22 mouse cellular contexts compared by ENCODE assay signal in the genomic region with DNA sequence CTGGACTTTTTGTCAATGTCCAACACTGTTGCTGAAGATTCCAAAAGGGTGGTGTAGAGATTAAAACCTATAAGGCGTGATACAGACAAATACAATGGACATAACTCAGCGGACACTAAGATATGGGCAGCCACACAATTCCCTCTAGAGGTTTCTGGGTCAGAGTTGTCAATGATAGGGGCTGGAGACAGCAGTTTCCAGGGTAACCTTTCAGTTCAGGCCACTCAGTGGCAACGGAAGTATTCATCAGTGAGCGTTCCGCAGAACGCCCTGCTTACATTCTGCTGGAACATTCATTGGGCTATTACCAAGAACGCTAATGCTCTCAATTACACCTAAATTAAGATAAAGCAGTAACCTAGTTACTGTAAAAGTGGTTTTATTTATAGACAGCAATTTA.
DNase-seq lines count a peak whose midpoint lies in the region; ATAC-seq lines count a peak whose summit lies in the region.
"Had no signal": no experiment of that assay in that cellular context is flagged by ENCODE, and none has a peak within 500 bp of the region (broad histone marks: within the 10 kb centered on the region; RNA-seq: fewer than 3 reads in every experiment).

No protein-coding gene starts in this region.

- H3K36me3 ChIP-seq in embryonic facial prominence, embryonic 14.5 days (ENCODE audit: control insufficient read depth, insufficient read depth, low read length): no peaks in the 10 kb centered on the region
- no peaks in the 10 kb centered on the region for H3K36me3 ChIP-seq in embryonic facial prominence, embryonic 10.5 days (replicated peaks)
- no peaks in the 10 kb centered on the region for H3K36me3 ChIP-seq in heart, embryonic 11.5 days (ENCODE audit: control insufficient read depth, insufficient read depth, low read length)
- H3K36me3 ChIP-seq in midbrain, embryonic 14.5 days (ENCODE audit: control insufficient read depth, insufficient read depth, low read length): no peaks in the 10 kb centered on the region
- no peaks in the 10 kb centered on the region for H3K36me3 ChIP-seq in midbrain, embryonic 13.5 days
- H3K36me3 ChIP-seq: heart, embryonic 15.5 days; midbrain, embryonic 15.5 days had no signal

- H3K4me1 ChIP-seq in embryonic facial prominence, embryonic 14.5 days (ENCODE audit: control insufficient read depth, insufficient read depth, low read length): no peaks in the 10 kb centered on the region
- peaks cover 12% of the 10 kb centered on the region for H3K4me1 ChIP-seq in embryonic facial prominence, embryonic 10.5 days
- H3K4me1 ChIP-seq in heart, embryonic 11.5 days (ENCODE audit: control insufficient read depth, insufficient read depth, low read length): no peaks in the 10 kb centered on the region
- H3K4me1 ChIP-seq in midbrain, embryonic 14.5 days (ENCODE audit: control insufficient read depth, insufficient read depth, low read length): 0 out of 2 replicates have a peak, but pooled peaks cover 8% of the 10 kb centered on the region
- H3K4me1 ChIP-seq in midbrain, embryonic 13.5 days (replicated peaks): peaks cover 14% of the 10 kb centered on the region
- H3K4me1 ChIP-seq: heart, embryonic 15.5 days had no signal

- H3K9ac ChIP-seq in embryonic facial prominence, embryonic 14.5 days (ENCODE audit: low read depth, low read length): no peak overlapping the region
- H3K9ac ChIP-seq in heart, embryonic 11.5 days (ENCODE audit: low read depth, low read length): no peak overlapping the region
- H3K9ac ChIP-seq in midbrain, embryonic 14.5 days (replicated peaks; ENCODE audit: low read length): no peak overlapping the region
- no peak overlapping the region for H3K9ac ChIP-seq in midbrain, embryonic 13.5 days (replicated peaks)
- H3K9ac ChIP-seq: heart, embryonic 15.5 days; midbrain, embryonic 15.5 days had no signal

- H3K27ac ChIP-seq in embryonic facial prominence, embryonic 14.5 days (replicated peaks; ENCODE audit: low read depth, low read length): no peak overlapping the region
- no peak overlapping the region for H3K27ac ChIP-seq in embryonic facial prominence, embryonic 10.5 days (replicated peaks)
- no peak overlapping the region for H3K27ac ChIP-seq in heart, embryonic 11.5 days (ENCODE audit: low read depth, low read length)
- H3K27ac ChIP-seq in midbrain, embryonic 14.5 days (replicated peaks; ENCODE audit: low read depth, low read length): no peak overlapping the region
- no peak overlapping the region for H3K27ac ChIP-seq in midbrain, embryonic 13.5 days
- H3K27ac ChIP-seq: heart, embryonic 15.5 days; kidney, postnatal 0 days; midbrain, embryonic 15.5 days had no signal

- no peak overlapping the region for H3K4me2 ChIP-seq in embryonic facial prominence, embryonic 14.5 days (ENCODE audit: low read depth, low read length)
- no peak overlapping the region for H3K4me2 ChIP-seq in heart, embryonic 11.5 days
- H3K4me2 ChIP-seq in midbrain, embryonic 14.5 days (ENCODE audit: low read length): no peak overlapping the region
- no peak overlapping the region for H3K4me2 ChIP-seq in midbrain, embryonic 13.5 days (replicated peaks)
- H3K4me2 ChIP-seq: heart, embryonic 15.5 days; midbrain, embryonic 15.5 days had no signal

- no peak overlapping the region for H3K4me3 ChIP-seq in embryonic facial prominence, embryonic 14.5 days (ENCODE audit: low read depth, low read length)
- H3K4me3 ChIP-seq in embryonic facial prominence, embryonic 10.5 days: no peak overlapping the region
- H3K4me3 ChIP-seq in heart, embryonic 11.5 days (ENCODE audit: low read depth, low read length): no peak overlapping the region
- H3K4me3 ChIP-seq in midbrain, embryonic 14.5 days (replicated peaks; ENCODE audit: low read depth, low read length): no peak overlapping the region
- H3K4me3 ChIP-seq in midbrain, embryonic 13.5 days (replicated peaks): no peak overlapping the region
- H3K4me3 ChIP-seq: heart, embryonic 15.5 days; midbrain, embryonic 15.5 days had no signal

- peak; percentile 8 for DNase-seq in embryonic facial prominence, embryonic 14.5 days (ENCODE audit: low spot score)
- no peak for DNase-seq in embryonic facial prominence, embryonic 10.5 days (ENCODE audit: low spot score)
- peak; percentile 21 for DNase-seq in heart, adult 8-10 months (ENCODE audit: low spot score)
- DNase-seq in midbrain, embryonic 14.5 days: peak; percentile 18
- peak; percentile 75 for DNase-seq in retina, embryonic 14.5 days (ENCODE audit: low spot score)
- DNase-seq: adrenal gland, postnatal 14 days; cerebellum, adult 11-12 months; cerebellum, postnatal 14 days; kidney, adult 18-20 months; left cerebral cortex, postnatal 4 days; liver; right cerebral cortex, postnatal 4 days; thymus, postnatal 14 days had no signal

- ATAC-seq in embryonic facial prominence, embryonic 14.5 days (ENCODE audit: low read depth): no peak
- no peak for ATAC-seq in heart, embryonic 11.5 days (replicated peaks; ENCODE audit: insufficient number of reproducible peaks, low FRiP score, low TSS enrichment)
- no peak for ATAC-seq in midbrain, embryonic 14.5 days (ENCODE audit: low FRiP score, low TSS enrichment)
- no peak for ATAC-seq in midbrain, embryonic 13.5 days
- no peak for ATAC-seq in megakaryocyte, adult 5-6 weeks (ENCODE audit: poor library complexity, severe bottlenecking)
- ATAC-seq: CD4-positive, CD25-positive, alpha-beta regulatory T cell, adult 4 months; forebrain, embryonic 16.5 days; lung, postnatal 0 days; midbrain, embryonic 15.5 days had no signal

- no peaks in the 10 kb centered on the region for H3K9me3 ChIP-seq in embryonic facial prominence, embryonic 14.5 days (ENCODE audit: control insufficient read depth, low read length)
- H3K9me3 ChIP-seq in embryonic facial prominence, embryonic 10.5 days: no peaks in the 10 kb centered on the region
- H3K9me3 ChIP-seq in heart, embryonic 11.5 days (replicated peaks; ENCODE audit: control insufficient read depth, low read length): no peaks in the 10 kb centered on the region
- no peaks in the 10 kb centered on the region for H3K9me3 ChIP-seq in midbrain, embryonic 14.5 days (ENCODE audit: control insufficient read depth, low read length)
- H3K9me3 ChIP-seq in midbrain, embryonic 13.5 days: no peaks in the 10 kb centered on the region
- H3K9me3 ChIP-seq: heart, embryonic 15.5 days; midbrain, embryonic 15.5 days had no signal

- no peaks in the 10 kb centered on the region for H3K27me3 ChIP-seq in embryonic facial prominence, embryonic 14.5 days (replicated peaks; ENCODE audit: control insufficient read depth, insufficient read depth, low read length)
- H3K27me3 ChIP-seq in embryonic facial prominence, embryonic 10.5 days (replicated peaks; ENCODE audit: low read depth, poor library complexity, severe bottlenecking): no peaks in the 10 kb centered on the region
- H3K27me3 ChIP-seq in heart, embryonic 11.5 days (ENCODE audit: control insufficient read depth, insufficient read depth, low read length): no peaks in the 10 kb centered on the region
- no peaks in the 10 kb centered on the region for H3K27me3 ChIP-seq in midbrain, embryonic 14.5 days (ENCODE audit: control insufficient read depth, insufficient read depth, low read length)
- no peaks in the 10 kb centered on the region for H3K27me3 ChIP-seq in midbrain, embryonic 13.5 days
- H3K27me3 ChIP-seq: heart, embryonic 15.5 days; midbrain, embryonic 15.5 days had no signal

- WGBS in embryonic facial prominence, embryonic 14.5 days: 56% methylated on average over 7 of the region's 7 CpGs
- WGBS in embryonic facial prominence, embryonic 10.5 days: 59% methylated on average over 7 of the region's 7 CpGs
- 71% methylated on average over 7 of the region's 7 CpGs for WGBS in heart, embryonic 11.5 days (ENCODE audit: insufficient replicate concordance)
- 29% methylated on average over 7 of the region's 7 CpGs for WGBS in midbrain, embryonic 14.5 days
- WGBS in midbrain, embryonic 13.5 days: 33% methylated on average over 7 of the region's 7 CpGs
